Mouse (Mus musculus): Measurements from ENCODE around the gene Eif4ebp2. TPM values are rescaled to one million over a fixed set of nuclear protein-coding genes. Genes with fewer than 3 reads are reported as not detected.

The Eif4ebp2 gene
- polyA plus RNA-seq (2014; fragmentation: Nextera tagmentation; extraction: Ambion mirVana): 37.4 and 38.8 TPM in 2 replicates

DNA sequence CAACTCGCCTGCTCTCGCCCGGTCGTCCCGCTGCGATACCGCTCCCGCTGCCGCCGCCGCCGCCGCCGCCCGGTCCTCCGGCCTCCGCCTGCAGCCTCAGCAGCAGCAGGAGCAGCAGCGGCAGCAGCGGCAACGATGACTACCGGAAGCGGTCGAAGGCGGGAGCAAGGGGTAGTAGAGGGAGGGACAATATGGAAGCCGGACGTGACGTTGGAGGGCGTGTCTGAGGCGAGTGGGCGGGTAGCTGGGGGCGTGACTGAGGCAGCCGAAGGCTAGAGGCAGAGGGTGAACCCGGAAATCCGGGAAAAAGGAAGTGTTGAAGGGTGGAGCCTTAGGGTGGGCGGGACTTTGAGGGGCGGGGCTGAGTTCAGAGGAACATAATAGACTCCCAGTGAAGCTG is at the start of gene Eif4ebp2:
Eif4ebp2 (minus strand) TSS at position 17 of the 400 bp plus-strand sequence.
- H3K9ac ChIP-seq: peak within 1 kb of the TSS; percentile 88
- peaks cover 4% of the 10 kb centered on the region; the same call in 1 of the 2 replicates for H3K36me3 ChIP-seq (replicated peaks; ENCODE audit: control insufficient read depth, insufficient read depth)
- peak within 1 kb of the TSS; percentile 95 for H3K4me3 ChIP-seq (replicated peaks; ENCODE audit: low read length)
- peaks cover 29% of the 10 kb centered on the region for H3K4me1 ChIP-seq (replicated peaks; ENCODE audit: control insufficient read depth, insufficient read depth, low read length)
- WGBS: under 1% methylated on average over 36 of the region's 36 CpGs
- peak within 1 kb of the TSS; percentile 93 for H3K4me2 ChIP-seq (replicated peaks)
- H3K27ac ChIP-seq: peak within 1 kb of the TSS; percentile 80
- ATAC-seq (ENCODE audit: low FRiP score) (peak; percentile 98), DNase-seq (ENCODE audit: low spot score) (peak; percentile 98)
- H3K27me3 ChIP-seq (ENCODE audit: control insufficient read depth, insufficient read depth, low read length): no peaks in the 10 kb centered on the region
- no peaks in the 10 kb centered on the region for H3K9me3 ChIP-seq (ENCODE audit: control insufficient read depth, low read length)

DNA sequence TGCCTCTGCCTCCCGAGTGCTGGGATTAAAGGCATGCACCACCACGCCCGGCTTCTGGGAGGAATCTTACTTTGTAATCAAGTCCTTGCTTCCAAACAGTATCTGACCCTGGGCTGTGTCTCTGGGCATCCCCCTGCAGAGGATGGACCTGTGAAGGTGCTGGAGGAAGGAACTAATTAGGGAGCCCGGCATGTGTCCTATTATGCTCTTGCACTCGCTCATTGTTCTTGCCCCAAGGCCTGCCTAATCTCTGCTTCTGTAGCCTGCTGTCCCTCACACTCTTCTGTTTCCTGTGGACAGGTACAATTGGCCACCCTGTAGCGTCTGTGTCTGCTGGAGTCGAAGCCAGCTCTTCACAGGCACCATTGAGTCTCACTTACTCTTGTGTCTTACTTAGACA is 48.3 kb upstream of the Eif4ebp2 start:
- H3K36me3 ChIP-seq (replicated peaks; ENCODE audit: control insufficient read depth, insufficient read depth): no peaks in the 10 kb centered on the region
- WGBS: 66% methylated on average over 7 of the region's 7 CpGs
- H3K4me2 ChIP-seq (replicated peaks): no peak overlapping the region
- no peak for DNase-seq (ENCODE audit: low spot score)
- H3K27ac ChIP-seq: no peak overlapping the region
- no peaks in the 10 kb centered on the region for H3K9me3 ChIP-seq (ENCODE audit: control insufficient read depth, low read length)
- no peaks in the 10 kb centered on the region for H3K27me3 ChIP-seq (ENCODE audit: control insufficient read depth, insufficient read depth, low read length)
- no peak overlapping the region for H3K4me3 ChIP-seq (replicated peaks; ENCODE audit: low read length)
- H3K4me1 ChIP-seq (replicated peaks; ENCODE audit: control insufficient read depth, insufficient read depth, low read length): no peaks in the 10 kb centered on the region
- H3K9ac ChIP-seq: no peak overlapping the region
- ATAC-seq (ENCODE audit: low FRiP score): no peak

DNA sequence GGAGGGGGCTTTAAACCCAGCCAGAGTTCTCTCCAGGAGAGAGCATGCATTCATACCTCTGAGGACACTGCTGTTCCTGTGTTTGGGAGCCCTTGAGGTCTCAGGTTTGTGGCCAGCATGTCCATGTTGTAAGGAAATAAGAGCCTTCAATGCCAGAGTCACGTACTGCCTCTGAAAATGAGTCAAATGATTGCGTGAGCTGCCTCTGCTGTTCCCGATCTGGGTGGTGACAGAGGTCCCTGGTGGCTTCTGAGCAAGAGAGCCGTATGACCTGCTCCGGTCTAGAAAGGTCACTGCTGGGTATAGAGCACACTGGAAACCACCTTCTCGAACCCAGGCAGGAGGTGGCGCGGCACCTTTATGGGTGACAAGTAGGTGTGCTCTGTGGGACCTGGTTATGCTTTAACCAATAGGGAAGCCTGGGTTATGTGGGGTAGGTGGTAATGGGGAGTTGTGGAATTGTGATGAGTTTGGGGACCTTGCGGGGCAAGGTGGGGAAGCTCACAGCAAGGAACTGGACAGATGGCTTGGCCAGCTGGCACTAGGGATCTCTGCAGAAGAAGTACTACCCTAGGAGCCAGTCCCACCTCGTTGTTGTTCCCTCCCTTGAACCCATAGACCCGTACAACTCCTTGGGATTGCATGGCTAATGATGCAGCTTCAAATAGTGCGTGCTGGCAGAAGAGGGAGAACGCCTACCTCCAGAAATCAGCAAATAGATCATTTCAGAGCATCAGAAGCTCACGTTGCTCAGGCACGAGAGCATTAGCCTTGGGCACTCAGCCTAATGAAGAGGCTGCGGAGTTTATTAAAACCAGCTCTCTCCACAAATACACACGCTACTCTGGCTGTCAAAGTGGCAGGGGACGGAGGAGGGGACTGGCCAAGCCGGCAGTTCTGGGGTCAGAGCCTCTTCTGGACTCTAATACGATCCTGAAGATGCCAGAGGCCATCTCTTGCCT is 47.3 kb upstream of the Eif4ebp2 start:
- no peak for ATAC-seq (ENCODE audit: low FRiP score)
- no peak overlapping the region for H3K4me2 ChIP-seq (replicated peaks)
- 78% methylated on average over 20 of the region's 20 CpGs for WGBS
- no peak overlapping the region for H3K27ac ChIP-seq
- no peaks in the 10 kb centered on the region for H3K9me3 ChIP-seq (ENCODE audit: control insufficient read depth, low read length)
- DNase-seq (ENCODE audit: low spot score): no peak
- no peak overlapping the region for H3K9ac ChIP-seq
- H3K27me3 ChIP-seq (ENCODE audit: control insufficient read depth, insufficient read depth, low read length): no peaks in the 10 kb centered on the region
- no peaks in the 10 kb centered on the region for H3K36me3 ChIP-seq (replicated peaks; ENCODE audit: control insufficient read depth, insufficient read depth)
- H3K4me1 ChIP-seq (replicated peaks; ENCODE audit: control insufficient read depth, insufficient read depth, low read length): no peaks in the 10 kb centered on the region
- H3K4me3 ChIP-seq (replicated peaks; ENCODE audit: low read length): no peak overlapping the region

DNA sequence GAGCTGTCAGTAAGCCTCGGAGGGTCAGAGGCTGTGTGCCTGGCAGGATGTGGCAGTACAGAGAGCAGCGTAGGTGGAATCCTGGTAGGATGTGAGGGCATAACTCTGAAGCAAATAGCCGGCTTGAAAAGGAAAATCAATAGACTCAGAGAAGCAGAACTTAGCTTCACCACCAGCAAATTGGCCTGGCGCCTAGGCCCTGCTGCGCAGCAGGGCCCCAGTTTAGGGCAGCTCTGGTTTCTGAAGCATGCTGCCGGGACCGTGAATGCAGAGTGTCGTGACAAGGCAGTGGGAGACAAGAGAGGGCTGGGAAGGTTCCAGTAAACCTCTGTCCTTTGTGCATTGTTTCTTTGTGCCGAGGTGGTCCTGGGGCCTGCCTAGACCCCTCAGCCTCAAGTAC is 43.8 kb upstream of the Eif4ebp2 start:
- no peak overlapping the region for H3K4me2 ChIP-seq (replicated peaks)
- no peaks in the 10 kb centered on the region for H3K27me3 ChIP-seq (ENCODE audit: control insufficient read depth, insufficient read depth, low read length)
- H3K4me3 ChIP-seq (replicated peaks; ENCODE audit: low read length): no peak overlapping the region
- no peak for ATAC-seq (ENCODE audit: low FRiP score)
- H3K36me3 ChIP-seq (replicated peaks; ENCODE audit: control insufficient read depth, insufficient read depth): no peaks in the 10 kb centered on the region
- no peak for DNase-seq (ENCODE audit: low spot score)
- no peaks in the 10 kb centered on the region for H3K9me3 ChIP-seq (ENCODE audit: control insufficient read depth, low read length)
- no peaks in the 10 kb centered on the region for H3K4me1 ChIP-seq (replicated peaks; ENCODE audit: control insufficient read depth, insufficient read depth, low read length)
- H3K27ac ChIP-seq: no peak overlapping the region
- H3K9ac ChIP-seq: no peak overlapping the region
- 44% methylated on average over 9 of the region's 9 CpGs for WGBS

DNA sequence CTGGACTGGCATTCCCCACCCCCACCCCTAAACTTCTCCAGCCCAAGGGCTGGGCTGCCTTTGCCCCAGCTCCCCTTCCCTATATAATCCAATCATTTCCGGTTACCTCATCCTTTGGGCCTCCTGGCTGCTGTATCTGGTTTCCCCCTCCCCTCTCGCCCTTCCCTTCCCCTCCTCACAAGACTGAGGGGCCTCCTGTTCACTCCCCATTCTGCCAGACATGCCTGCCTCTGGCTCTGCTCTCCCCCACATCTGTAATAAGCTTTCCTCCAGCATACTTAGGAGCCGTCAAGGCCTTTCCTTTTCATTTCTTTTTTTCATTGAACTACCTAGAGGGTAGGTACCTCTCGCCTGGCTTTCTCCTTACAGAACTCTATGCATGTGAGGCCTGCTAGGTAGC is 43.0 kb upstream of the Eif4ebp2 start:
- no peak for ATAC-seq (ENCODE audit: low FRiP score)
- no peak overlapping the region for H3K4me3 ChIP-seq (replicated peaks; ENCODE audit: low read length)
- no peaks in the 10 kb centered on the region for H3K9me3 ChIP-seq (ENCODE audit: control insufficient read depth, low read length)
- no peaks in the 10 kb centered on the region for H3K27me3 ChIP-seq (ENCODE audit: control insufficient read depth, insufficient read depth, low read length)
- no peak for DNase-seq (ENCODE audit: low spot score)
- no peak overlapping the region for H3K27ac ChIP-seq
- no peak overlapping the region for H3K4me2 ChIP-seq (replicated peaks)
- 55% methylated on average over 4 of the region's 4 CpGs for WGBS
- H3K36me3 ChIP-seq (replicated peaks; ENCODE audit: control insufficient read depth, insufficient read depth): no peaks in the 10 kb centered on the region
- no peak overlapping the region for H3K9ac ChIP-seq
- H3K4me1 ChIP-seq (replicated peaks; ENCODE audit: control insufficient read depth, insufficient read depth, low read length): no peaks in the 10 kb centered on the region

DNA sequence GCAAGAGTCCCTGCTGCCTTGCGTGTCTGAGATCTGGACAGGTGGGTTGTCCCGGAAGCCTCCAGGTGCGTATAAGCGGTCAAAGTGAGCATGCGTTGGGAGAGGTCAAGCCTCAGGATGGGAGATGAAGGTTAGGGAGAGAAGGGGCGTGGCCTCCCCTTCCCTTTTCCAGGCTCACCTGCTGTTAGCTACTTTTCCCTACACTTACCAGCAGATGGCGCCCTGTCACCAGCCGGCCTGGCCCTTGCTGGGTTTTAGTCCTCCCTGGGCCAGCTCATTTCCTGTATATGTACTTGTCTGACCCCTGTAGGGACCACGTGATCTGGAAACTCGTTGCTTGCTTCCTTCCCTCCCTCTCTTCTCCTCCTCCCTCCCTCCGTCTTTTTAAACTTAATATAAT is 39.6 kb upstream of the Eif4ebp2 start:
- Histone ChIP-seq H3K36me3 (replicated peaks; ENCODE audit: control insufficient read depth, insufficient read depth) (no peaks in the 10 kb centered on the region), H3K9ac (no peak overlapping the region), H3K27ac (no peak overlapping the region), H3K4me3 (replicated peaks; ENCODE audit: low read length) (no peak overlapping the region), H3K4me2 (replicated peaks) (no peak overlapping the region), H3K9me3 (ENCODE audit: control insufficient read depth, low read length) (no peaks in the 10 kb centered on the region), H3K27me3 (ENCODE audit: control insufficient read depth, insufficient read depth, low read length) (no peaks in the 10 kb centered on the region), H3K4me1 (replicated peaks; ENCODE audit: control insufficient read depth, insufficient read depth, low read length) (no peaks in the 10 kb centered on the region)
- peak; percentile 39; the same call in 1 of the 2 replicates for ATAC-seq (ENCODE audit: low FRiP score)
- peak; percentile 80 for DNase-seq (ENCODE audit: low spot score)
- WGBS: 12% methylated on average over 10 of the region's 11 CpGs

DNA sequence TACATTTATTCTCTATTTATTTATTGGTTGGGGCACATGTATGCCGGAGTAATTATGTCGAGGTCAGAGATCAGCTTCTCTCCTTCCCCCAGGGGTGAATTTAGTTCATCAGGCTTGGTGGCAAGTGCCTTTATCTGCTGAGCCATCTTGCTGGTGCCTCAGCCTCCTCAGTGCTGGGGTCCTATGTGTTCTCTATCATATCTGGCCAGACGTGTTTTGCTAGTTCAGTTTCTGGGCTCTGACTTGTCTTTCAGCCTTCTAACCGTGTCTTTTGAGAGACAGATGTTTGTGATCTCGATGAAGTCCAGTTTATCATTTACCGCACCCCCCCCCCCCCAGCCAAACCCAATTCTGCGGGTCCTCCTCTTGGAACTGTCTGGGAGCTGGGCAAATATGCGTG is 39.1 kb upstream of the Eif4ebp2 start:
- Histone ChIP-seq H3K4me2 (replicated peaks) (no peak overlapping the region), H3K9me3 (ENCODE audit: control insufficient read depth, low read length) (no peaks in the 10 kb centered on the region), H3K36me3 (replicated peaks; ENCODE audit: control insufficient read depth, insufficient read depth) (no peaks in the 10 kb centered on the region), H3K27ac (no peak overlapping the region), H3K4me1 (replicated peaks; ENCODE audit: control insufficient read depth, insufficient read depth, low read length) (no peaks in the 10 kb centered on the region), H3K9ac (no peak overlapping the region), H3K27me3 (ENCODE audit: control insufficient read depth, insufficient read depth, low read length) (no peaks in the 10 kb centered on the region), H3K4me3 (replicated peaks; ENCODE audit: low read length) (no peak overlapping the region)
- no peak for ATAC-seq (ENCODE audit: low FRiP score)
- 50% methylated on average over 8 of the region's 8 CpGs for WGBS
- no peak for DNase-seq (ENCODE audit: low spot score)

DNA sequence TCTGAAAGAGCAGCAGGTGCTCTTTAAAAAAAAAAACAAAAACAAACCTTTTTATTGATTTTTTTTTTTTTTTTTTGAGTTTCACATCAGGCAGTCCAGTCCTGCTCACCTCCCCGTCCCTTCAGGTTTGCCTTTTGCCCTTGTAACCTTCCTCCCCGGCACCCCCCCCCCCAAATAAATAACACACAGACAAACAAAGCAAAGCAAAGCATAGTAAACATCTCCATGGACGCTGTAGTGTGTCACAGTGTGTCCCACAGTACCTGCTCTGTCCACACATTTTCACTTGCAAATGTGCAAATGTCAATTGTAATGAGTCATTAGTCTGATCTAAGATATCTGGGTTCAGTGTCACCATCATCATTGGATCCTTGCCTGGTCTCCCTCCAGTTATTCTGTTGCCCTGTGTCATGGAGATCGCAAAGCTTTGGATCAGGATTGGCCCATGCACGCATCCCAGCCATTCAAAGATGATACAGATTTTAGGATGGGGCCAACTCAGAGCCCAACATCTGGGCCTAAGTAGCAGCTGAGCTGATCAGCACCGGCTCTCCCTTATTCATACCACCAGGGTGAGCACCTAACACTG is 36.2 kb upstream of the Eif4ebp2 start:
- no peak overlapping the region for H3K9ac ChIP-seq
- H3K4me3 ChIP-seq (replicated peaks; ENCODE audit: low read length): no peak overlapping the region
- no peaks in the 10 kb centered on the region for H3K4me1 ChIP-seq (replicated peaks; ENCODE audit: control insufficient read depth, insufficient read depth, low read length)
- H3K27ac ChIP-seq: no peak overlapping the region
- H3K36me3 ChIP-seq (replicated peaks; ENCODE audit: control insufficient read depth, insufficient read depth): no peaks in the 10 kb centered on the region
- WGBS: 91% methylated on average over 6 of the region's 6 CpGs
- no peaks in the 10 kb centered on the region for H3K27me3 ChIP-seq (ENCODE audit: control insufficient read depth, insufficient read depth, low read length)
- no peak overlapping the region for H3K4me2 ChIP-seq (replicated peaks)
- no peaks in the 10 kb centered on the region for H3K9me3 ChIP-seq (ENCODE audit: control insufficient read depth, low read length)
- DNase-seq (ENCODE audit: low spot score) (no peak), ATAC-seq (ENCODE audit: low FRiP score) (no peak)

DNA sequence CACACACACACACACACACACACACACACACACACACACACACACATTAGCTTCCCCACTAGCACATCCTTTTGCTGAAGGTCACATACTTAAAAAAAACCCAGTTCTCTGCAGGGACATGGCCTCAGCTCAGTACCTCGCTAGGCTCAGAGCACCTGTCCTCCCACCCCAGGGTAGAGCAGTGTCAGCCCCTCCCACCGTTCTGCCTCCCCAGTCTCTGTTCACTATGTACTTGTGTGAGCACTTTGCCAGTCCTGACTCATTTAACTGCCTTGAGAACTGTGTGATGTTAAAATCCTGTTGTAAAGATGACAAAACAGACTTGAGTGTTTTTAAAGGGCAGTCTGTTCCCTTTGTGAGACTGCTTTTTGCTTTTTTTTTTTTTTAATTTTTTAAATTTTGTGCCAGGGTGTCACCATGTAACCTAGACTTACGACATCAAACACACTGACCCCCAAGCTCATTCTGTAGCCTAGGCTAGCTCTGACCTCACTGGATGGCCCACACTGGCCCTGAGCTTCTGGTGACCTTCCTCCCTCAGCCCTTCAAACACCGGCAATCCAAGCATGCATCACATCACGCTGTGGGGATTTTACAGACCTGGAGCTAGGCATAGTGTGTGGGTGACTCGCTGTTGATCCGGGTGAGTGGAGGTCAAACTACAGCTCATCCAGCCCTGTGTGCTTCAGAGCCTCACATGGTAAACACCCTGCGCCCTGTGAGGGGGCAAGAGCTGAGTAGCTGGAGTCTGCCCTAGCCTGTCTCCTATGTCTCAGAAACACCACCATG is 34.3 kb upstream of the Eif4ebp2 start:
- Histone ChIP-seq H3K36me3 (replicated peaks; ENCODE audit: control insufficient read depth, insufficient read depth) (no peaks in the 10 kb centered on the region), H3K4me3 (replicated peaks; ENCODE audit: low read length) (no peak overlapping the region), H3K4me1 (replicated peaks; ENCODE audit: control insufficient read depth, insufficient read depth, low read length) (no peaks in the 10 kb centered on the region), H3K27me3 (ENCODE audit: control insufficient read depth, insufficient read depth, low read length) (no peaks in the 10 kb centered on the region), H3K4me2 (replicated peaks) (no peak overlapping the region), H3K27ac (no peak overlapping the region), H3K9me3 (ENCODE audit: control insufficient read depth, low read length) (no peaks in the 10 kb centered on the region), H3K9ac (no peak overlapping the region)
- 87% methylated on average over 8 of the region's 8 CpGs for WGBS
- DNase-seq (ENCODE audit: low spot score): no peak
- ATAC-seq (ENCODE audit: low FRiP score): no peak
